Mouse (Mus musculus): ENCODE results near the gene Skp1a. TPM values are rescaled to one million over a fixed set of nuclear protein-coding genes. Genes with fewer than 3 reads are reported as not detected.

Skp1a gene
- polyA plus RNA-seq, 1 experiment from 2014 or later, result 1,139 TPM

GRCm38 (mm10) chr11:52273183-52273941 lies 41.6 kb downstream of the Skp1a start:
- ATAC-seq (ENCODE audit: low FRiP score, low TSS enrichment), result no peak
- WGBS, result 86% methylated on average over 11 of the region's 11 CpGs

GRCm38 (mm10) chr11:52273942-52274330 lies 42.1 kb downstream of the Skp1a start:
- Histone ChIP-seq H3K4me3 (replicated peaks; ENCODE audit: low read depth, low read length) (no peak overlapping the region), H3K9me3 (ENCODE audit: control insufficient read depth, low read length) (no peaks in the 10 kb centered on the region), H3K4me2 (ENCODE audit: low read length) (no peak overlapping the region), H3K4me1 (ENCODE audit: control insufficient read depth, insufficient read depth, low read length) (no peaks in the 10 kb centered on the region), H3K36me3 (ENCODE audit: control insufficient read depth, insufficient read depth, low read length) (no peaks in the 10 kb centered on the region), H3K27me3 (ENCODE audit: control insufficient read depth, insufficient read depth, low read length) (no peaks in the 10 kb centered on the region), H3K27ac (replicated peaks; ENCODE audit: low read depth, low read length) (no peak overlapping the region), H3K9ac (replicated peaks; ENCODE audit: low read length) (no peak overlapping the region)
- ATAC-seq (ENCODE audit: low FRiP score, low TSS enrichment), result no peak
- WGBS, result 75% methylated on average over 4 of the region's 4 CpGs
- no peak for DNase-seq

More at GRCm38 (mm10) chr11:52273183-52273941, 41.6 kb downstream of the Skp1a start:
- no peak overlapping the region for H3K4me3 ChIP-seq (replicated peaks; ENCODE audit: low read depth, low read length)
- no peak overlapping the region for H3K9ac ChIP-seq (replicated peaks; ENCODE audit: low read length)
- no peak for DNase-seq
- H3K27me3 ChIP-seq (ENCODE audit: control insufficient read depth, insufficient read depth, low read length), result no peaks in the 10 kb centered on the region
- no peaks in the 10 kb centered on the region for H3K9me3 ChIP-seq (ENCODE audit: control insufficient read depth, low read length)
- H3K4me2 ChIP-seq (ENCODE audit: low read length), result no peak overlapping the region
- no peaks in the 10 kb centered on the region for H3K4me1 ChIP-seq (ENCODE audit: control insufficient read depth, insufficient read depth, low read length)
- H3K27ac ChIP-seq (replicated peaks; ENCODE audit: low read depth, low read length), result no peak overlapping the region
- no peaks in the 10 kb centered on the region for H3K36me3 ChIP-seq (ENCODE audit: control insufficient read depth, insufficient read depth, low read length)

- H3K4me3 ChIP-seq (replicated peaks; ENCODE audit: low read depth, low read length), result no peak overlapping the region
- ATAC-seq (ENCODE audit: low FRiP score, low TSS enrichment) (no peak), DNase-seq (no peak)
- no peak overlapping the region for H3K4me2 ChIP-seq (ENCODE audit: low read length)
- no peaks in the 10 kb centered on the region for H3K27me3 ChIP-seq (ENCODE audit: control insufficient read depth, insufficient read depth, low read length)
- WGBS, result 88% methylated on average over 20 of the region's 20 CpGs
- no peaks in the 10 kb centered on the region for H3K36me3 ChIP-seq (ENCODE audit: control insufficient read depth, insufficient read depth, low read length)
- H3K27ac ChIP-seq (replicated peaks; ENCODE audit: low read depth, low read length), result no peak overlapping the region
- H3K9ac ChIP-seq (replicated peaks; ENCODE audit: low read length), result no peak overlapping the region
- H3K4me1 ChIP-seq (ENCODE audit: control insufficient read depth, insufficient read depth, low read length), result no peaks in the 10 kb centered on the region
- no peaks in the 10 kb centered on the region for H3K9me3 ChIP-seq (ENCODE audit: control insufficient read depth, low read length)
These were observed 42.8 kb downstream of the Skp1a start for GRCm38 (mm10) chr11:52274456-52275112.

- no peak overlapping the region for H3K4me2 ChIP-seq (ENCODE audit: low read length)
- WGBS, result 88% methylated on average over 8 of the region's 8 CpGs
These were observed 43.6 kb downstream of the Skp1a start for GRCm38 (mm10) chr11:52275366-52275765.

GRCm38 (mm10) chr11:52275774-52276555 lies 44.2 kb downstream of the Skp1a start:
- Histone ChIP-seq H3K4me3 (replicated peaks; ENCODE audit: low read depth, low read length) (no peak overlapping the region), H3K27ac (replicated peaks; ENCODE audit: low read depth, low read length) (no peak overlapping the region), H3K27me3 (ENCODE audit: control insufficient read depth, insufficient read depth, low read length) (no peaks in the 10 kb centered on the region), H3K9ac (replicated peaks; ENCODE audit: low read length) (no peak overlapping the region), H3K4me1 (ENCODE audit: control insufficient read depth, insufficient read depth, low read length) (no peaks in the 10 kb centered on the region), H3K36me3 (ENCODE audit: control insufficient read depth, insufficient read depth, low read length) (no peaks in the 10 kb centered on the region), H3K4me2 (ENCODE audit: low read length) (no peak overlapping the region), H3K9me3 (ENCODE audit: control insufficient read depth, low read length) (no peaks in the 10 kb centered on the region)
- WGBS, result 84% methylated on average over 9 of the region's 9 CpGs
- DNase-seq, result no peak
- no peak for ATAC-seq (ENCODE audit: low FRiP score, low TSS enrichment)

More at GRCm38 (mm10) chr11:52275366-52275765, 43.6 kb downstream of the Skp1a start:
- H3K27ac ChIP-seq (replicated peaks; ENCODE audit: low read depth, low read length), result no peak overlapping the region
- no peaks in the 10 kb centered on the region for H3K36me3 ChIP-seq (ENCODE audit: control insufficient read depth, insufficient read depth, low read length)
- no peaks in the 10 kb centered on the region for H3K4me1 ChIP-seq (ENCODE audit: control insufficient read depth, insufficient read depth, low read length)
- ATAC-seq (ENCODE audit: low FRiP score, low TSS enrichment) (no peak), DNase-seq (no peak)
- H3K9me3 ChIP-seq (ENCODE audit: control insufficient read depth, low read length), result no peaks in the 10 kb centered on the region
- H3K9ac ChIP-seq (replicated peaks; ENCODE audit: low read length), result no peak overlapping the region
- no peaks in the 10 kb centered on the region for H3K27me3 ChIP-seq (ENCODE audit: control insufficient read depth, insufficient read depth, low read length)
- H3K4me3 ChIP-seq (replicated peaks; ENCODE audit: low read depth, low read length), result no peak overlapping the region

- no peaks in the 10 kb centered on the region for H3K36me3 ChIP-seq (ENCODE audit: control insufficient read depth, insufficient read depth, low read length)
- DNase-seq (no peak), ATAC-seq (ENCODE audit: low FRiP score, low TSS enrichment) (no peak)
- H3K4me3 ChIP-seq (replicated peaks; ENCODE audit: low read depth, low read length), result no peak overlapping the region
- H3K4me1 ChIP-seq (ENCODE audit: control insufficient read depth, insufficient read depth, low read length), result no peaks in the 10 kb centered on the region
- no peak overlapping the region for H3K27ac ChIP-seq (replicated peaks; ENCODE audit: low read depth, low read length)
- H3K9me3 ChIP-seq (ENCODE audit: control insufficient read depth, low read length), result no peaks in the 10 kb centered on the region
- peaks cover 9% of the 10 kb centered on the region for H3K27me3 ChIP-seq (ENCODE audit: control insufficient read depth, insufficient read depth, low read length)
- H3K4me2 ChIP-seq (ENCODE audit: low read length), result no peak overlapping the region
- 89% methylated on average over 8 of the region's 8 CpGs for WGBS
- no peak overlapping the region for H3K9ac ChIP-seq (replicated peaks; ENCODE audit: low read length)
These were observed 45.2 kb downstream of the Skp1a start for GRCm38 (mm10) chr11:52276961-52277391.

- Histone ChIP-seq H3K9ac (replicated peaks; ENCODE audit: low read length) (no peak overlapping the region), H3K4me2 (ENCODE audit: low read length) (no peak overlapping the region), H3K4me3 (replicated peaks; ENCODE audit: low read depth, low read length) (no peak overlapping the region), H3K27ac (replicated peaks; ENCODE audit: low read depth, low read length) (no peak overlapping the region), H3K9me3 (ENCODE audit: control insufficient read depth, low read length) (no peaks in the 10 kb centered on the region), H3K36me3 (ENCODE audit: control insufficient read depth, insufficient read depth, low read length) (no peaks in the 10 kb centered on the region), H3K4me1 (ENCODE audit: control insufficient read depth, insufficient read depth, low read length) (peaks cover 2% of the 10 kb centered on the region; the same call in 1 of the 2 replicates), H3K27me3 (ENCODE audit: control insufficient read depth, insufficient read depth, low read length) (peaks cover 15% of the 10 kb centered on the region)
- 93% methylated on average over 6 of the region's 6 CpGs for WGBS
- no peak for ATAC-seq (ENCODE audit: low FRiP score, low TSS enrichment)
- DNase-seq, result no peak
These were observed 45.8 kb downstream of the Skp1a start for GRCm38 (mm10) chr11:52277433-52278150.

GRCm38 (mm10) chr11:52278164-52278563 lies 46.4 kb downstream of the Skp1a start:
- WGBS, result 93% methylated on average over 3 of the region's 3 CpGs
- H3K27ac ChIP-seq (replicated peaks; ENCODE audit: low read depth, low read length), result no peak overlapping the region
- DNase-seq (no peak), ATAC-seq (ENCODE audit: low FRiP score, low TSS enrichment) (no peak)
- H3K4me2 ChIP-seq (ENCODE audit: low read length), result no peak overlapping the region
- no peaks in the 10 kb centered on the region for H3K9me3 ChIP-seq (ENCODE audit: control insufficient read depth, low read length)
- no peaks in the 10 kb centered on the region for H3K36me3 ChIP-seq (ENCODE audit: control insufficient read depth, insufficient read depth, low read length)
- peaks cover 19% of the 10 kb centered on the region for H3K27me3 ChIP-seq (ENCODE audit: control insufficient read depth, insufficient read depth, low read length)
- peaks cover 5% of the 10 kb centered on the region; the same call in 1 of the 2 replicates for H3K4me1 ChIP-seq (ENCODE audit: control insufficient read depth, insufficient read depth, low read length)
- H3K9ac ChIP-seq (replicated peaks; ENCODE audit: low read length), result no peak overlapping the region
- H3K4me3 ChIP-seq (replicated peaks; ENCODE audit: low read depth, low read length), result no peak overlapping the region
